Mouse (Mus musculus) heart, postnatal 10 days (tissue): ENCODE measurements around the gene Sardh. TPM values are rescaled to one million over a fixed set of nuclear protein-coding genes. Genes with fewer than 3 reads are reported as not detected.
A peak's percentile ranks its signal among the peaks of the same experiment; 100 is the strongest.

ENCODE experiments used
- DNase-seq, 2 experiments: peaks; one replicate each; pipeline ENCODE4 v3.0.0; 2021
- intact Hi-C: fragments of 180-260 bp; cut with DNase I; formaldehyde crosslinking; loops from one replicate; pipeline ENCODE4 v1.15.1; 2025
- total RNA-seq, 2 experiments: library from RNA; stranded (reverse); gene quantifications; 2 replicates each; pipeline ENCODE4 v1.2.3; 2021

Gene Sardh
- total RNA-seq, 2 experiments from 2014 or later, result 18.4 to 19.3 TPM

DNA sequence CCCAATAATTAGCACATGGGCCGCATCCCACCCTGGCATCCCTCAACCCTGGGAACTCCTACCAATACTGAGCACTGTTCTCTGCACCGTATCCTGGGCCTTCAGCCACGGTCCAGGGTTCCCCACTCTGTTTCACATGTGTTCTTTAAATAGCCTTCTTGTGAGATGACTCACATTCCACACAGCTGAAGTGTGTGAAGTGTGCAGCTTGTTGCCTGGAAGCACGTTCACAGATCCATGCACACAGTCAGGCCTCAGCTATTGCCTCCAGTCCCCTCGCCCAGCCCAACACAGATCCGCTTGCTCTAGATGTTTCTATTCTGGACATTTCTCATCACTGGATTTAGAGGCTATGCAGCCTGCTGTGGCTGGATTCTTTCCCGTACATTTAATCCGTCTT is 69.0 kb downstream of the Sardh start:
- intact Hi-C loops, result no loop called here
- DNase-seq, result peak in 1 of 2 experiments; percentile 54

DNA sequence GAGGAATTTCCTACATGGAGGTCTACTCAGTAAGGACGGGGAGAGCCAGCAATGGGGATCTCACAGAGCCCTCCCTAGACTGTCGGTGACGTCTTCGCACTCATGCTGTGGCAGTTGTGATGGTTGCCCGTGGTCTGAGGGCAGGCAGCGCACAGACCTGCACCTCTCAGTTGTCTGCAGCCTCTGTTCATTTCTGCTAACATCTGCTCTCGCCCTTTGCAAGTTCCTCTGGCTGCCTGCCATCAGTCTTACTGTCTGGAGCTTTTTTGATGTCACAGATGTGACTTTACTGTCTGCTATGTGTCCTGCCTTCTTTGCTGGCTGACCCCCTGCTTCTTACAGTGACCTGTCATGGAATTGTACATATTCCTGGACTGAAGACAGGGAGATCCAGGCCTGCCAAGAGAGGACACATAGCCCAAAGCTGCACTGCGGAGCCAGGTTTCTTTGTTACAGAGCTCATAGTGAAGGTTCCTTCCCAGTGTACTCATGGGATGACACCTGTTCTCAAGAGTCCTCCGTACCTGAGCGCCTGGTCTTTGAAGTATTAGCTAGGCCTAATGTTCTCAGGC is 72.4 kb downstream of the Sardh start:
- peak; percentile 63 to 68 for DNase-seq
- intact Hi-C loops, result no loop called here

GRCm38 (mm10) chr2:27174242-27174641 is 73.9 kb downstream of the Sardh start:
- intact Hi-C loops, result no loop called here
- no peak for DNase-seq

- intact Hi-C loops, result no loop called here
- DNase-seq, result no peak
Measured at GRCm38 (mm10) chr2:27166999-27167398, 81.1 kb downstream of the Sardh start.

- intact Hi-C loops, result no loop called here
- DNase-seq, result no peak
Measured at GRCm38 (mm10) chr2:27166074-27166473, 82.1 kb downstream of the Sardh start.

DNA sequence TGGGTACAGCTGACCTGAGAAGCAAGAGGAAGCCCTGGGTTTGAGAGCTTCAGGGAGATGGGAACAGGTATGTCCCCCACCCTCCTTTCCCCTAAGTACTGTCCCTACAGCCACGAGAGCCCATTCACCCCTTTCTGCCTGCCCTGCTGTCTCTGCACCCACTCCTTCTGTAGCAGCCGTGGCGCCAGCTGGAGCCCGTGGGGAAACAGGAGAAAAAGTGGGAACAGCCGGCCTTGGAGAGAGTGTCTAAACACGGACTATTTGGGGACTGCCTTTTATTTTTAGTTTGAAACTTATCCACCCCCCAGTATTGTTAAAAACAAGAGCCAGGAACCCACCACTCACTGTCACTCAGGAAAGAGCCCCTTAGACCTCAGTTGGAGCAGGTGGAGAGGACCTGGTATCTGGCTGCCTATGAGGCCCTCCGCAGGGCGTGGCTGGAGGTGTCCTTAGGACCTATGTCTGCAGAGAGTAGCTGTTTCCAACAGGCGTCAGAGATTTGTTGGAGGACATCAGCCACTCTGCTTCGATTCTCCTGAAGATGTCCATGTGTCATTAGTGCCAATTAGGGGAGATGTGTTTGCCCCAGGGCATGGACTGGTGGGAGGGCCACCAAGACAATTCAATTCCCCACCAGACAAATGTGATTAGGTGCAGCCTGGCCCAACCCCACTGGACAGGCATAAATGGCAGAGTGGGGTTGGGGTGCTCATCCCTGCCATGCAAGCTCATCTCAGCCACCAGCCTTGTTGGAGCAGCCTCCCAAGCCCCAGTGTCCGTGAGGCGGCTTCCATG is 83.1 kb downstream of the Sardh start, which contains the start of gene Dbh:
Gene Dbh, plus strand, starts transcription at position 438 of the 795 bp plus-strand sequence.
- no peak for DNase-seq
- intact Hi-C loops, result no loop called here

GRCm38 (mm10) chr2:27163851-27164250 is 84.3 kb downstream of the Sardh start:
- DNase-seq, result no peak
- intact Hi-C loops, result no loop called here

DNA sequence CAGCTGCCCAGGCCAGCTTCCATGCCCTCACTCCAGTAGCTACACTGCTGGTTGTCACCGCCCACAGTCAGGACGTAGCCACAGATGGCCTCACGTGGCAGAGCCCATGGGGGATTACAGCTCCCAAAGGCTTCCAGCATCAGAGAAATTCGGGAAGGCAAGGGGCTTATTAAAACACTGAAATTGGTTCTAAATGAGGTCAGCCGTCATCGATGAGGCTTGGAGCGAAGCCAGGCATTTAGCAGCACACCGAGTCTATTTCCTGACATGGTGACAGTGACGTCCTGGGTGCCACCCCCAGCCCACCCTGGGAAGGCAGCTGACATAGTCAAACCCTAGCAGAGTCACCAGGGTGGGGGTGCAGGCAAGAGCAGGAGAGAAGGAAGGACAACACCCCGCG is 85.5 kb downstream of the Sardh start:
- DNase-seq, result no peak
- intact Hi-C loops, result no loop called here

- no peak for DNase-seq
- intact Hi-C loops, result no loop called here
Measured at GRCm38 (mm10) chr2:27161526-27161925, 86.6 kb downstream of the Sardh start.

GRCm38 (mm10) chr2:27156596-27156995 is 91.5 kb downstream of the Sardh start:
- DNase-seq, result no peak
- intact Hi-C loops, result no loop called here

GRCm38 (mm10) chr2:27154466-27155185 is 93.5 kb downstream of the Sardh start:
- DNase-seq, result no peak
- intact Hi-C loops, result no loop called here

- intact Hi-C loops, result no loop called here
- DNase-seq, result no peak
Measured at GRCm38 (mm10) chr2:27149457-27149856, 98.7 kb downstream of the Sardh start.

GRCm38 (mm10) chr2:27146840-27147239 is 101.3 kb downstream of the Sardh start:
- intact Hi-C loops, result no loop called here
- no peak for DNase-seq

GRCm38 (mm10) chr2:27144957-27145356 is 103.2 kb downstream of the Sardh start:
- intact Hi-C loops, result no loop called here

GRCm38 (mm10) chr2:27141950-27142693 is 106.0 kb downstream of the Sardh start, which contains the start of gene Fam163b:
TSS of gene Fam163b (minus strand) at chr2:27142491.
- intact Hi-C loops, result no loop called here
- peak; percentile 53 to 60 for DNase-seq

More at GRCm38 (mm10) chr2:27144957-27145356, 103.2 kb downstream of the Sardh start:
- no peak for DNase-seq

Other genes starting within 250 kb of the Sardh start
- 10 to 100 TPM; 29.0 to 36.7 TPM for gene Cacfd1, start 238.4 kb downstream of the Sardh start, total RNA-seq
- under 1 TPM in 1 of 2 experiments, not detected in 1; 0.14 TPM for gene Slc2a6, start 220.3 kb downstream of the Sardh start, total RNA-seq
- under 1 TPM in 1 of 2 experiments, not detected in 1; 0.22 TPM for gene Mymk, start 176.2 kb downstream of the Sardh start, total RNA-seq
- 10 to 100 TPM in 1 of 2 experiments, 1 to 10 TPM in 1; 8.7 to 19.4 TPM for gene Adamtsl2, start 169.0 kb downstream of the Sardh start, total RNA-seq
- under 1 TPM; 0.37 to 0.38 TPM for gene Fam163b, start 105.8 kb downstream of the Sardh start, total RNA-seq
- gene Dbh, start 83.1 kb downstream of the Sardh start, total RNA-seq, result 1 to 10 TPM; 2.3 to 2.5 TPM
- 10 to 100 TPM; 13.1 to 14.4 TPM for gene Vav2, start 178.7 kb upstream of the Sardh start, total RNA-seq
- gene Brd3os, start 194.0 kb upstream of the Sardh start, total RNA-seq, result 1 to 10 TPM; 1.1 to 2.1 TPM